Mouse (Mus musculus) B cell, adult 2 months (primary cell): ENCODE measurements at regions not wholly inside any gene's neighbourhood (a gene's known extent, or its start where the extent isn't known, plus 50 kb on each side); places are given as distances from the start of the nearest gene placed in this dataset.

Experiments used
- DNase-seq, 2 experiments: peaks; one replicate each; pipeline ENCODE4 v3.0.0; 2022

DNA sequence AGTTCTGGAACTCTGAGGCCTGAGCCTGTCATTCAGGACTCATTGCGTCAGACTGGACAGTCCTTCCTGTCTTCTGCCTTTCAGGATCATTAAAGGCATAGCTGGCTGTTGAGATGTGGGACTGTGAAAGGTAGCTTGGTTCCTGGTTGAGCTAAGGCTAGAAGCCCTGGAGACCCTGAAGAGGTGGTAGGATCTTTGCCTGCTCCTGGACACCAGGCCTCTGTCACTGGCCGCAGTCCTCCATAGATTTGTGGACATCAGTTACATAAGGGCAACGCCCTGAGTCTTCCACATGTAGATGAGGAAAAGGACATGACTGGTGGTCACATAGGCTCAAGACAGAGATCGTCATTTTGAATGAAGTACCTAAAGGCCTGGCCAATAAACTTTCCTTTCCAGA is 127.9 kb downstream of the Opa1 start:
- no peak for DNase-seq

DNA sequence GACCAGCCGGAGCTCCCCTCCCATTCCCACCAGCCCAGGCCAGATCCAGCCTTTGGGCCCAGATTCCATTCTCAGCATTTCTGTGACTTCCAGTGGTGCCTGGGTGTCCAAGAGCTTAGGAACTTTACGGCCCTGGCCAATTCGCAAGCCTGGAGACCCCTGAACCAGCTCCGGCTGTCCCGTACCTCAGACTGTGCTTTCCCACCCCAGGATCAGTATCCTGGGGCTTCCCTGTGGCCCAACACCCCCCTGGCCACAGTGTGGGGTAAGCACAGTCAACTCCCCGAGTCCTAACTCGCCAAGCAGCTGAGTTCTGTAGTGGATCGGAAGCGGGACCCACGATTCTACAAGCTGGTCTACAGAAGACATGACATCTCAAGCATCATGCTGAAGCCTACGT is 128.5 kb downstream of the Opa1 start:
- DNase-seq = no peak

- DNase-seq = no peak
These were observed 129.9 kb downstream of the Opa1 start for GRCm38 (mm10) chr16:29709072-29709471.

GRCm38 (mm10) chr16:29711386-29711785 is 132.3 kb downstream of the Opa1 start:
- DNase-seq = no peak

DNA sequence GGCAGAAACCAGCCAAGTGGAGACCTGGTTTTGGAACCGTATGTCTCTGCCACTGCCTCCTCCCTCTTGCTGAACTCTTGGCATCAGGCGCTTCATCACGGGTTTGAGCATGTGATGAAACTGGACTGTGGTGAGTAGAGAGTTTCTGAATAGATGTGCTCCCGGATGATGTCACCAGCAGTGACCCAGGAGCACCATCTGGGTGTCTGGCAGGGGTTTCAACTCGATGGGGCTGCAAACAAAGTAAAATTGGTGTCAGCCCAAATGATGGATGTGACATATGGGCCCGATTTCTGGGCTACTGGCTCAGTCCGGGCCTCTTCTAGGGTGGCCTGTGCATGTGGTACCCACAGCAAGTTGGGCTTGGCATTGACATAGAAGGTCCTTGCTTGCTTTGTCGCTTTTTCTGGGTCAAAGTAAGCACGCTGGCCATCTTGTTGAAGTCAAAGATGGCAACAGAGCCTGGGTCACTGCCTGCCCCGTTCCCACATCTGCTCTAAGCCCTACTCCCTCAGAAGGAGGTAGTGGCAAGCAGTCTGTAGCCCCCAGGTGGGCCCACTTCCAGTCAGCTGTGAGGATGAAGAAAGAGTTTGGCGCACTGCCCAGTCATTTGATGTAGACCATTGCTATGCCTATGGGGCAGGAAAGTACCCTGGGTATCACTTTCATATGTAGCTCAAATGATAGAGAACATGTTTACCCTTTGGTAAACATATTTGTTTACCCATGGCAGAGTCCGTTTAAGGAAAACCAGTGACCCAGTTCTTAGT is 133.0 kb downstream of the Opa1 start:
- DNase-seq = no peak

DNA sequence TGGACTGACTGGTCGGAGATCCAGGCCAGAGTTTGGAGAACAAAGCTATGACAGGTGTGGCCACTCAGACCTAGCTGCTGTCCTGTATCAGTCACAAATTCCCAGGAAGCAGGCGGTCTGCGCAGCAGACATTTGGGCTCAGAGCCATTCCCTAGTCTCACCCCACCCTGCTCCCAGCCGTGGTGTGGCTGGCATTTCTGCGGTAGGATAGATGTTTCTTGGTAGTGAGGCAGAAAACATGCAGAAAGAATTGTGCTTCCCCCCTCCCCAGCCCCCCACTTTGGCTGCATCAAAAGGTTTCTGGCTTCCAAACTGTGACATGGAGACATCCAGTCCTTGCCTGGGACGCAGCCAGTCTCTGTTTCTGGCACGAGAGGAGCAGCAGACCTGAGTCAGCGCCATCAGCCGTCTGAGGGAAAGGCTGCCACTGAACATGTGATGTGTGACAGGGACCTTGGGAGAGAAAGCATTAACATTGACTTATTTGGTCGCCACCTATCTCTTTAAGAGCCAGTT is 135.5 kb downstream of the Opa1 start:
- no peak for DNase-seq

DNA sequence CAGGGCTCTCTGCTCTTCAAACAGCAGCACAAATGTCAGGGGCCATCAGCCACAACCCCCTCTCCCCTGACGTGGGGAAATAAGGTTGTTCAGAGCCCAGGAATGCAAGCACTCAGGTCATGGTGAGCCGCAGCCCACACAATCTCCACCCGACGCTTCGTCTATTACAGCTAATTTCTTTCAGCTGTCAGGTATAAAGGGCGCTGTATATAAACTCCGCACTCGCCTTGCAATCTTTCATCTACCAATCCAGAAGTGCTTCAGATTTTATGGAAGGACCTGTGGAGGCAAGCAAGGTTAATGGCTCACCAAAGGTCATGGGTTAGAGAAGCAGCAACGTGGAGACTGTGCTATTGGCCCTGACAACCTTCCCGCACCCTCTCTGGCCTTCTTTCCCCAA is 139.8 kb downstream of the Opa1 start:
- no peak for DNase-seq

DNA sequence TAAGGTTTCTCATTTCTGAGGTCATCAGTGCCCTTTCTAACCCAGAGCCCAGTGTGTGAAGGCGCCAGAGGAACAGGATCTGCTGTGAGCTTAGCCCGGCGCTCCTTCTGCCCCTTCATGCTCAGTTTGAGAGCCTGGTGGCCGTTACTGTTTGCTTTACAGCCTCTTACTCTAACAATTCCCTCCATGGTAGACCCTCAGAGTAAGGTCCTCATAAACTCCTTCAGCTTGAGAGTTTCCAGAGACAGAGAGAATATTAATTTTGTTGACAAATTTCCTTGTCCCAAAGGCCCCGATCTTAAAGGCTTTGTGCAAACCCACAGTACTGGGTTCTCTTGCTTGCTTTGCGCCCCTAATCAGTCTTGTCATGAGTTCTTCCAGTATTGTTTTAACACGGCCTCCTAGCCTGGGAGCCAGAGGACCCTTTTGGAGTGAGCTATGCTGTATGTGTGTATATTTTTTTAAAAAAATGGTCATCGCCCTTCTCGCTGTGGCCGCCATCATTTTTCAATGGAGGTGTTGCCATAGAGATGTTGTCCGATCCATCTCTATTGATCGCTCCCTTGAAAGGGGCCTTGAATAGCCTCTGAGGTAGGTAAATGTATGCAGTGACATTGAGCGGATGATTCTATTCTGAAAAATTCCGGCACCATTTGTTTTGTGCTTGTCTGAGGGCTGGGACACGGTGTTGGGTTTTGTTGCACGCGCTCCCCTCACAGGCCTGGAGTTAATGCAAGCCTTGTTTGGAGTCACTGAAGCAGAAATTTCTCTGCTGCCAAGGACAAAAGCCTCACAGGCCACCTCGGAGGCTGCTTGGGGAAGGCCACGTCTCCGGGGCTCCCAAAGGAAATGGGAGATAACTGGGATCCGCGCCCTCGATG is 140.7 kb downstream of the Opa1 start:
- DNase-seq = no peak

DNA sequence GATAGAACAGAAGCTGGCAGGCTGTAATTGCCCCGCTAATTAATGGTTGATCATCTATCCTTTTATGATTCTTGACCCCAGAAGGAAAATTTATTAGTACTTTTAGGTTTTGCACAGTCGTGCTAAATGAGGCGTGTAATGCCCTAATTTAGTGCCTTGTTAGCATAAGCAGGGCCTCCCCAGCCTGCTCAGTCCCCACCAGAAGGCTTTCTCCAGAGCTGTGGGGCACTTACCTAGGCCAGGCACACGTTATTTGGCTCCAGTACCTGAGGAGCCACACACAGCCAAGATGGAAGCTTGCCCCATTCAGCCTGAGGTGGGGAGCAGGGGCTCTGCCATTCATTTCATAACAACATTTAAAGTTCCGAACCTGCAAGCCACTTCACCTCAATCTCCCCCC is 146.0 kb downstream of the Opa1 start:
- DNase-seq = no peak

- no peak for DNase-seq
These were observed 146.4 kb downstream of the Opa1 start for GRCm38 (mm10) chr16:29725563-29725962.

DNA sequence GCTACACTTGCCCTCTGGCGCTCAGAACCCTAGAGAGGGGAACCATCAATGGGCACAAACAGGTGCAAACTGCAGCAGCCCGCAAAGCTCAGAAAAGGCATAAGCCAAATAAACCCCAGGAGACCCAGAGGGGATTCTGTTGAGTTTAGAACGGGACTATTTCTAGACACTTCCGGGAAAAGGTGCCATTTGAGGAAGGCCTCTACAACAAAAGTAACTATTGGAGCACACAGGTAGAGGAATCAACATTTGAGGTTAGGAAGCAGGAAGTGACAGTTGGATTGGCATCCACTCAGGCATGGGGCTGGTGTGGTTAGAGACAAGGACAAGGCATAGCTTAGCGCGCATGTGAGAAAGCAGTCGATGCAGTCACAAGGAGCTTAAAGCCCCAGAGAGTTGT is 148.3 kb downstream of the Opa1 start:
- peak; percentile 63 to 64 for DNase-seq

- peak; percentile 86 to 88 for DNase-seq
These were observed 149.8 kb downstream of the Opa1 start for GRCm38 (mm10) chr16:29728769-29729481.

DNA sequence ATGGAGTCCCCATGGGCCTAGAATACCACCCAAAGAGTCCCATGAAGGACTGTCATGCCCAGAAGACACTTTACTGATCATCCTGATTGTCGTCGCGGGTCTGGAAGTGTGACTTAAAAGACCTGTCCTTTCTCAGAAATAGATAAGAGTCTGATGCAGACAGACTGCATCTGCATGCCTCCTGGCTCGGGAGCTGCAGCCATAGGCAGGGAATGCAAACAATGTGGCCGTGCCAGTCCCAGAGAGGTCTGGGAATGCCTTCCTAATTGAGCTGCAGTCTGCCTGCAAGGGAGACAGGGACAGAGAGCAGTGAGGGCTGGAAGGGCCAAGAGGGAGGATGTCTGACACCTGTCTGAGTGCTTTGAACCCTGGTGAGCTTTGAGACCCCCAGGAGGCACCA is 150.9 kb downstream of the Opa1 start:
- no peak for DNase-seq

DNA sequence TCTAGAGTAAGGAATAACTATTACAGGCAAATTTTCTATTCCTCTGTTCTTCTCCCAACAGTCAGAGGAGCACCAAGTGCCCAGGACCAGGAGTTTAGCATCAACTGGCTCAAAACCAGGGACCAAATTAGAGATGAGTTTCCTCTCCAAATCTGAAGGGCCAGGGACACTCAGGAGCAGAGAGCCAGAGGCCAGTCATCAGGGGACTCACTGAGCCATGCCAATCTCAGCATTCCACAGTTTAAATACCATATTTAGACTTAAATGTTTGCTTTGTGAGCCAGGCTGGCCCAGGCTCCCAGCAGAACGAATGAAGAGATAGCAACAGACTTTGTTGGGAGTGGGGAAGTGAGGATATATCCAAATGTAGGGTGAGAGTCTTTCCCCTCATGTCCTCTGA is 153.8 kb downstream of the Opa1 start:
- DNase-seq = no peak

- DNase-seq = no peak
These were observed 154.7 kb downstream of the Opa1 start for GRCm38 (mm10) chr16:29733847-29734246.

DNA sequence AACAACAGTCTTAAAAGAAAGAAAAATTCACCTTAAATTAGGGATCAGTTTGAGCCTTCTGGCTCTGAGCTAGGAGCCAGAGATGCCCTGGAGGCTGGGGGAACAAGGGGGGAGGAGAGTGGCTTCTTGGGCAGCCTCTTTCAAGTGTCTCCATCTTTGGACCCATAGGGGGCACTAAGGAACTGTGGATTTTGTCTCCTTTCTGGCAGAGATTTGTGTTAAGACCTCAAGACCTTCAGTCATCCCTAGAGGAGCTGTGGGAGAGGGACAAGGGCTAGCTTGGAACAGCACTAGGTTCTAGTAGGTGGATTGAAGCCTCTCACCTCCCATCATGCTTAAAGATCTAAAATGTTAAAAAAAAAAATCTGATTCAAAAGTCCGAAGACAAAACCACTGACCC is 155.2 kb downstream of the Opa1 start:
- DNase-seq = peak; percentile 32 to 41

DNA sequence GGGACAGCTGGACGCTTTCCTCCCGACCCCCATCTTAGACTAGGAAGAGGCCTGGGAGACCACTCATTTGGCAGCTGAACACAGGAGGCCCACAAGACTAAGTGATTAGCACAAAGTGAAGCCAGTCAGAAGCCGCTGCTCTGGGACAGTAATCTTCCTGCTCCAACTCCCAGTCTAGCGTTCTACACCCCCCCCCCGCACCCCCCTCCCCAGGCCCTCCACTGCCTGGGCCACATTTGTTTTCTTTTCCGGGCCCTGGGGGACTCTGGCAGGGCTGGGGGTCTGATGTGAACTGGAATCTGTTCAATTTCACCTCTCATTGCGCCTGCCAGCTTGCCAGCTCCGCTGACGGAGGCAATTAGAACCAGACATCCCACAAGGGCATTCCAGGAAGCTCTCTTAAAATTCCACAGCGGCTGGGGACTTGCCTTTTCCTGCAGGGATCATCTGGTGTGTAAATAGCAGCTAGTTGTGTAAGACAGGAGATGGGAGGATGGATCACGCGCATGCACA is 155.7 kb downstream of the Opa1 start:
- DNase-seq = no peak

GRCm38 (mm10) chr16:29735371-29736008 is 156.4 kb downstream of the Opa1 start:
- DNase-seq = peak; percentile 63 to 64

GRCm38 (mm10) chr16:29736211-29736610 is 157.1 kb downstream of the Opa1 start:
- DNase-seq = no peak

DNA sequence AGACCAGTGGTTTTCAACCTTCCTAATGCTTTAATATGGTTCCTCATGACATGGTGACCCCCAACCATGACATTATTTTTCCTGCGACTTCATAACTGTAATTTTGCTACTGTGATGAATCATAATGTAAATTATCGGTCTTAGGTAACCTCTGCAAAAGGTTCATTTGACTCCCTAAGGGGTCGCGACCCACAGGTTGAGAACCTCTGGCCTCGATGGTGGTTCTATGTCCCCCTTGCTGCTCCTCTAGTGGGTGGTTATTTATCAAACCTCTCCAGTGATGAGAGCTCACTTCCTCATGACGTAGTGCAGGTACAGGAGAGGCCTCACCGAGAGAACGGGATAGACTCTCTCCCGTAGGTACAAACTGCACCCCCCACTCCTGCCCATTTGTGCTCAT is 158.9 kb downstream of the Opa1 start:
- DNase-seq = no peak

DNA sequence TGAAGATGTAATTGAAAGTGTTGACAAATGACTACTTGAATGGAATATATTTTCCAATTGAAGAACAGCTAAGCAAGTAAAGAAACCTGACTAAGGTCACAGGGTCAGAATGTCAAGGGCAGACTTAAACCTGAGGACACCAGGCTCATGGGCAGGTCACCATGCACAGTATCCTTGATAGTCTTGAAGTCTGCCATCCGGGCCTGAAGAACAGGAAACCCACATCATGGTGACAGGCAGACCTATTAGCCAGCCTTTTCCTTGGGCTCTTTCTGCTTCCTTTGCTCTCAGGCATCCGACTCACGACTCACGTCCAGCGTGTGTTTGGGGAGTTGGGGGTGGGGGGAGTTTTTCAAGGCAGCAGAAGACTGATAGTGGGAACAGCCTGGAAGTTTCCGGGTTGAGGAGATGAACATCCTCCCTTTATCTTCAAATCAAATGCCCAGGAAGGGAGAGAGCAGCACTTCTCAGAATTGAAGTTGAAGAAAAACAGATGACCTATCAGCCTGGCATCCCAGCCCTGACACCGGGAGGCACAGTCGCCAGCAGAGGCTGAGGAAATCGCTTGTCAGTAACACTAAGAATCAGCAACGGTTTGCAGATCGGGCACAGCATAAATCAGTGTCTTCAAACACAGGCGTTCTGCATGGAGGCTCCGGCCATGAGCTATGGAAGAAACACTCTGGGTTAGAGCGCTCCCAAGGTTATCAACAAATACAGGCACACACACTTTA is 163.5 kb downstream of the Opa1 start:
- no peak for DNase-seq

DNA sequence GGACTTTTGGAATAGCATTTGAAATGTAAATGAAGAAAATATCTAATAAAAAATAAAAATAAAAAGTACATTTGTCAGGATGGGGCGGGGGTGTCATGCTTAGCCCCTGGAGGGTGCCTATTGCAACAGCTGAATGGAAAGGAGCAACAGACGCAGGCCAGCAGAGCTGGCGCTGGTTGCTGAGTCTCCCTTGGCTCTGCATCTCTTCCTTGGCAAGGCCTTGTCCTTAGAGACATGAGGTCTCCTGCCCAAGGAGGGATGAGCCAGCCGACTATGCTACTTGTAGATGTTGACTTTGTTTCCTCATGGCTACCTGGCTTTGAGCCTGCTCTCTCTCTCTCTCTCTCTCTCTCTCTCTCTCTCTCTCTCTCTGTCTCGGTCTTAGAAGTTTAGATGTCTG is 166.4 kb downstream of the Opa1 start:
- no peak for DNase-seq
